Mouse (Mus musculus) heart, postnatal 0 days (tissue): ENCODE results near the gene Odaph. TPM values are rescaled to one million over a fixed set of nuclear protein-coding genes. Genes with fewer than 3 reads are reported as not detected.
A peak's percentile ranks its signal among the peaks of the same experiment; 100 is the strongest.

ENCODE experiments used
- ATAC-seq: fragments of 200-750 bp; cut with Nextera tagmentation; 2 replicates; pipeline ENCODE4 v1.8.0; 2017; ENCODE audit warnings: low read depth, moderate number of reproducible peaks, moderate library complexity; ENCODE audit not compliant: insufficient read depth
- DNase-seq: peaks from one replicate; pipeline ENCODE4 v3.0.0-alpha.2; 2016; ENCODE audit warnings: low spot score
- H3K27ac ChIP-seq: fragments of 300-500 bp; sonication (generic); 2 replicates; pipeline ENCODE4 v1.5.1; 2014; ENCODE audit warnings: low read depth, mild to moderate bottlenecking
- H3K27me3 ChIP-seq: fragments of 300-500 bp; sonication (generic); 2 replicates; pipeline ENCODE4 v1.6.1; 2014; ENCODE audit warnings: low read length, mixed read lengths; ENCODE audit not compliant: control insufficient read depth, insufficient read depth
- H3K36me3 ChIP-seq: fragments of 300-500 bp; sonication (generic); replicated peaks from 2 replicates; pipeline ENCODE4 v1.6.1; 2014; ENCODE audit warnings: low read length, mixed read lengths; ENCODE audit not compliant: control insufficient read depth, insufficient read depth
- H3K4me1 ChIP-seq: fragments of 300-500 bp; sonication (generic); 2 replicates; pipeline ENCODE4 v1.6.1; 2014; ENCODE audit warnings: antibody characterized with exemption; ENCODE audit not compliant: control insufficient read depth, insufficient read depth
- H3K4me2 ChIP-seq: fragments of 300-500 bp; sonication (generic); 2 replicates; pipeline ENCODE4 v1.6.1; 2014; ENCODE audit warnings: low read depth, mild to moderate bottlenecking, low read length, moderate library complexity
- H3K4me3 ChIP-seq: fragments of 300-500 bp; sonication (generic); 2 replicates; pipeline ENCODE4 v1.5.1; 2014; ENCODE audit warnings: low read depth, low read length
- H3K9ac ChIP-seq: fragments of 300-500 bp; sonication (generic); replicated peaks from 2 replicates; pipeline ENCODE4 v1.6.1; 2014; ENCODE audit warnings: low read depth, low read length, mixed read lengths
- H3K9me3 ChIP-seq: fragments of 300-500 bp; sonication (generic); replicated peaks from 2 replicates; pipeline ENCODE4 v1.6.1; 2016; ENCODE audit warnings: low read length; ENCODE audit not compliant: control insufficient read depth
- CTCF ChIP-seq: IDR thresholded peaks from 2 replicates; pipeline ENCODE4 v1.5.1; 2016; ENCODE audit warnings: antibody characterized with exemption, control low read depth, low read depth
- EP300 ChIP-seq: IDR thresholded peaks from 2 replicates; pipeline ENCODE4 v1.6.1; 2016; ENCODE audit warnings: antibody characterized with exemption, low read depth
- WGBS: fragments of 180-500 bp; shearing (Covaris S2); extraction: QIAGEN DNeasy Blood & Tissue Kit; methylation state at CpG from one replicate; pipeline ENCODE4 v1.1.7; 2014; 5-methylcytosine and 5-hydroxymethylcytosine counted together
- polyA plus RNA-seq: library from polyadenylated mRNA; unstranded; fragments of >200 nt; fragmentation: Nextera tagmentation; extraction: Ambion mirVana; gene quantifications from 2 replicates; pipeline ENCODE4 v1.2.1, GENCODE M21; 2015
- total RNA-seq: library from RNA; depleted of rRNA; stranded (reverse); fragments of >200 nt; gene quantifications from 2 replicates; pipeline ENCODE4 v1.2.3, GENCODE M21; 2014; ENCODE audit warnings: low replicate concordance

Odaph gene
- total and polyA plus RNA-seq, 2 experiments from 2014 or later: not detected

GRCm38 (mm10) chr5:91991191-91991937 is 4.1 kb downstream of the Odaph start:
- Histone ChIP-seq H3K9ac (no peak overlapping the region), H3K36me3 (no peaks in the 10 kb centered on the region), H3K27ac (no peak overlapping the region), H3K4me2 (no peak overlapping the region), H3K4me3 (no peak overlapping the region), H3K9me3 (no peaks in the 10 kb centered on the region), H3K27me3 (no peaks in the 10 kb centered on the region), H3K4me1 (no peaks in the 10 kb centered on the region)
- DNase-seq (no peak), ATAC-seq (no peak)
- TF ChIP-seq CTCF (no peak), EP300 (no peak)
- 64% methylated on average over 6 of the region's 6 CpGs for WGBS

GRCm38 (mm10) chr5:91993061-91993460 is 5.8 kb downstream of the Odaph start:
- Histone ChIP-seq H3K4me2 (no peak overlapping the region), H3K27ac (no peak overlapping the region), H3K36me3 (no peaks in the 10 kb centered on the region), H3K4me3 (no peak overlapping the region), H3K9ac (no peak overlapping the region), H3K27me3 (no peaks in the 10 kb centered on the region), H3K9me3 (no peaks in the 10 kb centered on the region), H3K4me1 (no peaks in the 10 kb centered on the region)
- no peak for DNase-seq
- ATAC-seq: no peak
- WGBS: 90% methylated on average over 2 of the region's 2 CpGs
- TF ChIP-seq EP300 (no peak), CTCF (no peak)

GRCm38 (mm10) chr5:91994546-91994945 is 7.3 kb downstream of the Odaph start:
- no peak for TF ChIP-seq EP300
- TF ChIP-seq CTCF: no peak
- peaks cover 6% of the 10 kb centered on the region; the same call in 1 of the 2 replicates for H3K9me3 ChIP-seq
- H3K27me3 ChIP-seq: no peaks in the 10 kb centered on the region
- 58% methylated on average over 13 of the region's 13 CpGs for WGBS
- ATAC-seq (no peak), DNase-seq (no peak)
- no peak overlapping the region for H3K4me3 ChIP-seq
- H3K4me1 ChIP-seq: no peaks in the 10 kb centered on the region
- H3K9ac ChIP-seq: no peak overlapping the region
- H3K4me2 ChIP-seq: no peak overlapping the region
- H3K36me3 ChIP-seq: no peaks in the 10 kb centered on the region
- H3K27ac ChIP-seq: no peak overlapping the region

- no peaks in the 10 kb centered on the region for H3K27me3 ChIP-seq
- peaks cover 6% of the 10 kb centered on the region; the same call in 1 of the 2 replicates for H3K9me3 ChIP-seq
- peak; percentile 30 for DNase-seq
- H3K4me3 ChIP-seq: no peak overlapping the region
- no peak for TF ChIP-seq EP300
- no peak for TF ChIP-seq CTCF
- H3K27ac ChIP-seq: no peak overlapping the region
- H3K4me2 ChIP-seq: no peak overlapping the region
- H3K9ac ChIP-seq: no peak overlapping the region
- H3K4me1 ChIP-seq: no peaks in the 10 kb centered on the region
- no peaks in the 10 kb centered on the region for H3K36me3 ChIP-seq
- ATAC-seq: peak; percentile 33; the same call in 1 of the 2 replicates
- WGBS: 49% methylated on average over 2 of the region's 2 CpGs
Measured at GRCm38 (mm10) chr5:92000770-92001169, 13.5 kb downstream of the Odaph start.

- Histone ChIP-seq H3K9me3 (peaks cover 6% of the 10 kb centered on the region; the same call in 1 of the 2 replicates), H3K27me3 (no peaks in the 10 kb centered on the region), H3K4me2 (no peak overlapping the region), H3K36me3 (no peaks in the 10 kb centered on the region), H3K4me1 (no peaks in the 10 kb centered on the region), H3K4me3 (no peak overlapping the region), H3K27ac (no peak overlapping the region), H3K9ac (no peak overlapping the region)
- DNase-seq: peak; percentile 13
- WGBS: 69% methylated on average over 2 of the region's 2 CpGs
- TF ChIP-seq EP300 (no peak), CTCF (peak; percentile 76)
- no peak for ATAC-seq
Measured at GRCm38 (mm10) chr5:92003011-92003410, 15.7 kb downstream of the Odaph start.

- WGBS: 18% methylated on average over 2 of the region's 2 CpGs
- Histone ChIP-seq H3K4me1 (no peaks in the 10 kb centered on the region), H3K36me3 (no peaks in the 10 kb centered on the region), H3K27me3 (no peaks in the 10 kb centered on the region), H3K4me2 (no peak overlapping the region), H3K27ac (no peak overlapping the region), H3K9me3 (no peaks in the 10 kb centered on the region), H3K4me3 (no peak overlapping the region), H3K9ac (no peak overlapping the region)
- TF ChIP-seq CTCF: no peak
- TF ChIP-seq EP300: no peak
- no peak for DNase-seq
- ATAC-seq: no peak
Measured at GRCm38 (mm10) chr5:92009827-92010226, 22.6 kb downstream of the Odaph start.
